Mouse (Mus musculus) testis, adult 2 months (tissue): Measurements from ENCODE around the gene Uhrf1.

Experiments used
- CTCF ChIP-seq: fragments of 200-500 bp; IDR thresholded peaks from 2 replicates; pipeline ENCODE4 v1.5.1; 2012; ENCODE audit warnings: low read depth, mild to moderate bottlenecking, inconsistent platforms, low read length, moderate library complexity; ENCODE audit not compliant: control insufficient read depth, insufficient read depth, insufficient replicate concordance
- POLR2A ChIP-seq: fragments of 200-500 bp; IDR thresholded peaks from 2 replicates; pipeline ENCODE4 v1.6.1; 2012; ENCODE audit warnings: low read depth, mild to moderate bottlenecking, inconsistent platforms, low read length, moderate library complexity; ENCODE audit not compliant: control insufficient read depth

DNA sequence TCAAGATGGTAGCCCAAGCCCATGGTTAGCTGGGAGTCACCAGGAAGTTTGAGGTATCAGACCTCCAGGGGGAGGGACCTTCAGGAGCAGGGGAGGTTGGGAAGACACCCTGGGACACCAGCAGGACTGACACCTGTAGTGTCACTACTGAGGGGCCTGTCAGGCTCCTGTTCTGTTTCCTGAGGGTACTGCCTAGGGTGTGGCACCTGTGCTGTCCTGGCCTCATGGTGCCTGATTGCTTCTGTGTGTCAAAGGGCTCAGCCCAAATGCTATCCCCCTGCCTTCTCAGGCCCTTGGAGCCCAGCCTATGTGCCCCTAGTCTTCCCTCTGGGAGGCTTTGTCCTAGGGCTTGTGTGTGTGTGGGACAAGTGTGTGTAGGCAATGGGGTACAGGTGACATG is 45.5 kb downstream of the Uhrf1 start:
- no peak for TF ChIP-seq CTCF
- TF ChIP-seq POLR2A = no peak
